Mouse (Mus musculus) hindbrain, embryonic 16.5 days (tissue): ENCODE measurements around the gene Akap6. TPM values are rescaled to one million over a fixed set of nuclear protein-coding genes. Genes with fewer than 3 reads are reported as not detected.

Experiments used
- ATAC-seq: fragments of 200-750 bp; cut with Nextera tagmentation; 2 replicates; pipeline ENCODE4 v1.8.0; 2017; ENCODE audit warnings: moderate TSS enrichment, moderate library complexity
- H3K27ac ChIP-seq: fragments of 300-500 bp; sonication (generic); 2 replicates; pipeline ENCODE4 v1.5.1; 2014; ENCODE audit warnings: low read depth, mild to moderate bottlenecking, control low read depth, low read length, moderate library complexity
- H3K27me3 ChIP-seq: fragments of 300-500 bp; sonication (generic); replicated peaks from 2 replicates; pipeline ENCODE4 v1.6.1; 2014; ENCODE audit warnings: low read length; ENCODE audit not compliant: control insufficient read depth, insufficient read depth
- H3K36me3 ChIP-seq: fragments of 300-500 bp; sonication (generic); 2 replicates; pipeline ENCODE4 v1.6.1; 2014; ENCODE audit warnings: mild to moderate bottlenecking, low read length, moderate library complexity, mixed read lengths; ENCODE audit not compliant: control insufficient read depth, insufficient read depth
- H3K4me1 ChIP-seq: fragments of 300-500 bp; sonication (generic); 2 replicates; pipeline ENCODE4 v1.6.1; 2014; ENCODE audit warnings: low read depth, low read length; ENCODE audit not compliant: control insufficient read depth, insufficient read depth
- H3K4me2 ChIP-seq: fragments of 300-500 bp; sonication (generic); 2 replicates; pipeline ENCODE4 v1.6.1; 2014; ENCODE audit warnings: mild to moderate bottlenecking, low read length, control low read depth, moderate library complexity
- H3K4me3 ChIP-seq: fragments of 300-500 bp; sonication (generic); 2 replicates; pipeline ENCODE4 v1.5.1; 2014; ENCODE audit warnings: mild to moderate bottlenecking, low read length, control low read depth, moderate library complexity
- H3K9ac ChIP-seq: fragments of 300-500 bp; sonication (generic); 2 replicates; pipeline ENCODE4 v1.6.1; 2014; ENCODE audit warnings: low read depth, mild to moderate bottlenecking, control low read depth, low read length, moderate library complexity
- H3K9me3 ChIP-seq: fragments of 300-500 bp; sonication (generic); 2 replicates; pipeline ENCODE4 v1.6.1; 2014; ENCODE audit warnings: mild to moderate bottlenecking, low read length, moderate library complexity; ENCODE audit not compliant: control insufficient read depth
- WGBS: fragments of 180-500 bp; shearing (Covaris S2); extraction: QIAGEN DNeasy Blood & Tissue Kit; methylation state at CpG from one replicate; pipeline ENCODE4 v1.1.7; 2014; 5-methylcytosine and 5-hydroxymethylcytosine counted together
- polyA plus RNA-seq: library from polyadenylated mRNA; unstranded; fragments of >200 nt; fragmentation: Nextera tagmentation; extraction: Ambion mirVana; gene quantifications from 2 replicates; pipeline ENCODE4 v1.2.1, GENCODE M21; 2015

Akap6 gene
- polyA plus RNA-seq, 1 experiment from 2014 or later = 23.9 TPM

DNA sequence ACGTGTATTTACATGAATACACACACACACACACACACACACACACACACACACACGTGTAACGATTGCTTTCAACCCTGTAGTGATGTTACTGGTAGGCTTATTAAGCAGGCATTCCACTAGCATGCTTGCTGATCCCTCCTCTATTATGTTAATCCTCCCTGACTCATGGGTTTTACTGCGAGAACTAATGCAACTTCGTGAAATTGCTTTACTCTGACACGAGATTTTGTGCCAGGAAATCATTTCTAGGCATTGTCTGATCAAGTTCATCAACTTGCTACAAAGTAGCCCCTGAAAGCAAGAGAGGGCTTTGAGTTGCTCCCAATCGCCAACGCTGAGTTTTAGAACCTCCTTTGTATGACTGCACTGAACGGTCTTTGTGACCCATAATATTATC is 132.6 kb downstream of the Akap6 start:
- H3K4me1 ChIP-seq = peaks cover 28% of the 10 kb centered on the region
- H3K9ac ChIP-seq = no peak overlapping the region
- H3K27me3 ChIP-seq = no peaks in the 10 kb centered on the region
- H3K4me2 ChIP-seq = no peak overlapping the region; the same call in 1 of the 2 replicates
- H3K9me3 ChIP-seq = no peaks in the 10 kb centered on the region
- ATAC-seq = no peak
- H3K4me3 ChIP-seq = no peak overlapping the region
- 24% methylated on average over 9 of the region's 9 CpGs for WGBS
- no peaks in the 10 kb centered on the region for H3K36me3 ChIP-seq
- H3K27ac ChIP-seq = no peak overlapping the region

DNA sequence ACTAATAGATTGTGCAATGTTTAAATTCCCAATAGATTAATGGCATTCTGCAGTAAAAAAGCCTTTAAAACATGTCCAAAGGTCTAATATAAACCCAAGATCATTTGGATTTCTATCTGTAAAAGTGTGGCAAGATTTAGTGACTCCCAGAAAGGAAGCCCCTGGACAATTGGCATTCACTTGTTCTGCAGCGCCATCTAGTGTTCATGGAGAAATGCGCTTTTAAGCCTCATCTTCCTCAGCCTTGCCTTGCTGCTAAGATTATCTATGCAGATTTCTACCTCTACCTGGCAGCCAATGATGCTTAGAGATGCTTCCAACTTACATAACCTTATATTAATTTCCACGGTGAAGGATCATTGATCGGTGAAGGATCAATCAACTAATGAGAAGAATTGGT is 133.0 kb downstream of the Akap6 start:
- 0 out of 2 replicates have a peak, but pooled peaks have one; percentile 32 for ATAC-seq
- Histone ChIP-seq H3K4me3 (no peak overlapping the region), H3K27ac (no peak overlapping the region), H3K27me3 (no peaks in the 10 kb centered on the region), H3K9ac (no peak overlapping the region), H3K36me3 (no peaks in the 10 kb centered on the region), H3K4me1 (peaks cover 28% of the 10 kb centered on the region), H3K4me2 (no peak overlapping the region), H3K9me3 (no peaks in the 10 kb centered on the region)
- 8% methylated on average over 4 of the region's 4 CpGs for WGBS

- Histone ChIP-seq H3K9ac (no peak overlapping the region), H3K4me1 (peaks cover 30% of the 10 kb centered on the region), H3K36me3 (no peaks in the 10 kb centered on the region), H3K4me2 (no peak overlapping the region), H3K27ac (no peak overlapping the region), H3K27me3 (no peaks in the 10 kb centered on the region), H3K4me3 (no peak overlapping the region), H3K9me3 (no peaks in the 10 kb centered on the region)
- ATAC-seq = no peak
- 53% methylated on average over 6 of the region's 6 CpGs for WGBS
Observed at GRCm38 (mm10) chr12:52833141-52833540, 134.0 kb downstream of the Akap6 start.

- ATAC-seq = 0 out of 2 replicates have a peak, but pooled peaks have one; percentile 10
Observed at GRCm38 (mm10) chr12:52834074-52834473, 134.9 kb downstream of the Akap6 start.

GRCm38 (mm10) chr12:52834781-52835279 is 135.6 kb downstream of the Akap6 start:
- H3K36me3 ChIP-seq = no peaks in the 10 kb centered on the region
- H3K9me3 ChIP-seq = no peaks in the 10 kb centered on the region
- 20% methylated on average over 6 of the region's 6 CpGs for WGBS
- no peaks in the 10 kb centered on the region for H3K27me3 ChIP-seq
- peak overlapping the region; percentile 68 for H3K27ac ChIP-seq
- H3K4me3 ChIP-seq = no peak overlapping the region
- H3K9ac ChIP-seq = peak overlapping the region; percentile 15; the same call in 1 of the 2 replicates
- ATAC-seq = peak; percentile 32; the same call in 1 of the 2 replicates
- peaks cover 30% of the 10 kb centered on the region for H3K4me1 ChIP-seq
- H3K4me2 ChIP-seq = no peak overlapping the region

More at GRCm38 (mm10) chr12:52834074-52834473, 134.9 kb downstream of the Akap6 start:
- H3K4me1 ChIP-seq = peaks cover 30% of the 10 kb centered on the region
- H3K27ac ChIP-seq = no peak overlapping the region
- no peaks in the 10 kb centered on the region for H3K27me3 ChIP-seq
- H3K9ac ChIP-seq = no peak overlapping the region
- no peaks in the 10 kb centered on the region for H3K9me3 ChIP-seq
- no peaks in the 10 kb centered on the region for H3K36me3 ChIP-seq
- H3K4me3 ChIP-seq = no peak overlapping the region
- 28% methylated on average over 10 of the region's 10 CpGs for WGBS
- H3K4me2 ChIP-seq = no peak overlapping the region

- Histone ChIP-seq H3K27me3 (no peaks in the 10 kb centered on the region), H3K4me3 (no peak overlapping the region), H3K9me3 (no peaks in the 10 kb centered on the region), H3K9ac (no peak overlapping the region), H3K4me2 (no peak overlapping the region), H3K27ac (peak overlapping the region; percentile 68), H3K36me3 (no peaks in the 10 kb centered on the region), H3K4me1 (peaks cover 30% of the 10 kb centered on the region)
- ATAC-seq = peak; percentile 66
- WGBS = 5% methylated on average over 6 of the region's 6 CpGs
Observed at GRCm38 (mm10) chr12:52835291-52835742, 136.1 kb downstream of the Akap6 start.

DNA sequence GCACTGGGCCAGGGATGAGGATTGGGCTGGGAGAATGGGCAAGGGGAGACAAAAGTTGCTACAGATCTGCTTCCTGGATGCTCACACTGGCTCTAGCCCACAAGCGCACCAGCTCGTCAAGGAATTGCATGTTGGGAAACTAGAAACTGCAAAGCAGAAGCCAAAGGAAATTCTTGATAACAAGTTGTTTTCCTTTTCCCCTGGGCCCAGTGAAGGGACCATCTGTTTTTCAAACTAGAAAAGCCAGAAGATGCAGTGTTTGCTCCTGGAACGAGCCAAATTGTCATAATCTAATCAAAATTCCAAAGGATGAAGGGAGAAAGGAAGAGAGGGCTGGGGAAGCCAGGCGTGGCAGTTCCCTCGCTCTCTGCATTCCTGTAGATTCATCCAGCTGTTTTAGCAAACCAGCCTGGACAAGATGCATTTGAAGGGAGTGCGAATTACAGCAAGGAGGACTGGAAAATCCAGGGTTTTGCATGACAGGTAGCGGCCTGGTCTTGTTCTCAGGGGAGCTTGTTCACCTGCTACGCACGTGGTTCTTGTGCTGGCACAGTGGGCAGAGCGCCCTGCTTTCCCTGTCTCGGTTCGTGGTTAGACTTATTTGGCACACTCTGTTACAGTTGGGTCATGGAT is 136.8 kb downstream of the Akap6 start:
- Histone ChIP-seq H3K27me3 (no peaks in the 10 kb centered on the region), H3K4me2 (0 out of 2 replicates have a peak overlapping the region, but pooled peaks have one; percentile 2), H3K9me3 (no peaks in the 10 kb centered on the region), H3K9ac (no peak overlapping the region), H3K36me3 (no peaks in the 10 kb centered on the region), H3K4me1 (peaks cover 30% of the 10 kb centered on the region), H3K27ac (peak overlapping the region; percentile 69), H3K4me3 (no peak overlapping the region)
- WGBS = 30% methylated on average over 12 of the region's 12 CpGs
- ATAC-seq = 0 out of 2 replicates have a peak, but pooled peaks have one; percentile 24

DNA sequence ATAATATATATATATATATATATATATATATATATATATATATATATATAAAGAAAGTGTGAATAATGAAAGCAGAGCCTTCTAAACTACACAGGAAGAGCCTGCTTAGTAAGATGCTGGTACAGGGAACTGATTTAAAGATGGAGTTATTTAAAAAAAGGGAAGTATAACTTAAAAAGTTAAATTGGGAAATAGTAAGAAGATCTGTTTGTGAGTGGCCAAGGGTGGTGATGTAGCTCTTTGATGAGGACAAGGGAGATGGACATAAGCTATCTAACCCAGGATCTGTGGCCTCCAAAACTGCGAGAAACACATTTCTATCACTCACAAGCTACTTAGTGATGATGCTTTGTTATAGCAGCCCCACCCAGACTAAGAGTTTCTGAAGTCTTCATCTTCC is 146.8 kb downstream of the Akap6 start:
- peaks cover 13% of the 10 kb centered on the region for H3K4me1 ChIP-seq
- no peak overlapping the region for H3K27ac ChIP-seq
- no peaks in the 10 kb centered on the region for H3K27me3 ChIP-seq
- no peak overlapping the region for H3K4me2 ChIP-seq
- no peaks in the 10 kb centered on the region for H3K36me3 ChIP-seq
- 94% methylated on average over 1 of the region's 1 CpGs for WGBS
- H3K4me3 ChIP-seq = no peak overlapping the region
- H3K9me3 ChIP-seq = no peaks in the 10 kb centered on the region
- ATAC-seq = no peak
- H3K9ac ChIP-seq = no peak overlapping the region

GRCm38 (mm10) chr12:52847020-52847419 is 147.8 kb downstream of the Akap6 start:
- ATAC-seq = no peak
- Histone ChIP-seq H3K9ac (no peak overlapping the region), H3K4me3 (no peak overlapping the region), H3K27me3 (no peaks in the 10 kb centered on the region), H3K36me3 (no peaks in the 10 kb centered on the region), H3K9me3 (no peaks in the 10 kb centered on the region), H3K27ac (no peak overlapping the region), H3K4me2 (no peak overlapping the region), H3K4me1 (peaks cover 17% of the 10 kb centered on the region)
- WGBS = 79% methylated on average over 4 of the region's 4 CpGs
